Mouse (Mus musculus) activated CD4-positive, CD25-positive, alpha-beta regulatory T cell, adult 4 months (primary cell): Measurements from ENCODE around the gene Vmn2r32. TPM values are rescaled to one million over a fixed set of nuclear protein-coding genes. Genes with fewer than 3 reads are reported as not detected.
"Not testable (repeated sequence)": the region's sequence is repeated elsewhere in the genome, so short reads cannot be mapped to it uniquely, and the experiment has no call there.

Source experiments
- ATAC-seq: one replicate; pipeline ENCODE4 v1.8.0; 2017
- polyA plus RNA-seq, 2 experiments: library from polyadenylated mRNA; unstranded; fragments of 100-300 nt; shearing (Covaris generic); gene quantifications; one replicate each; pipeline ENCODE4 v1.2.1; 2017

Gene Vmn2r32
- polyA plus RNA-seq: not detected

DNA sequence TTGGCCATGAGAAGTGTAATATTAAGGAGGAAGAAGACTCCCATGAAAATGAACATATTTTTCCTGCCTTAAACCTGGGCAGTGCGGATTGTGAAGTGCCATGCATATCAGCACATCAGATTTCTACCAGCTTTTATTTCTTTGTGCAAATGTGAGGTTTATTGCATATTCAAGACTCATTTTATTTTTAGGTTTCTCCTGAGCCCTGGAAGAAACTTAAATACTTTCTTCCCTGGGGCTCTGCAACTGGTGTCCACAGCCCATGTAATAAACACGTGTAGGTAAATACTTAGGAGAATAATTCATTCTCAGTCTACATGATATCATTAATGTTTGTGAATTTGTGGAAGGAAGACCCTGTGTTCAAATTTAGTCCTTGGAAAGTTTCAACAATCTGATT lies at the start of gene Vmn2r32:
Gene Vmn2r32, minus strand, starts transcription at position 101 of the 400 bp plus-strand sequence.
- not testable (repeated sequence) for ATAC-seq

Other genes with a start within 250 kb of the Vmn2r32 start
- under 1 TPM in 1 of 2 experiments, not detected in 1; 0.12 TPM for gene Vmn2r29, start 232.7 kb downstream of the Vmn2r32 start, polyA plus RNA-seq
- gene Gm45844, start 201.7 kb downstream of the Vmn2r32 start, polyA plus RNA-seq: under 1 TPM; 0.23 to 0.95 TPM
- gene Clcn4, start 179.2 kb downstream of the Vmn2r32 start, polyA plus RNA-seq: 10 to 100 TPM; 53.4 to 67.2 TPM
- not detected for gene Vmn2r30, start 142.4 kb downstream of the Vmn2r32 start, polyA plus RNA-seq
- gene Gm45783, start 105.4 kb downstream of the Vmn2r32 start, polyA plus RNA-seq: not detected
- under 1 TPM in 1 of 2 experiments, not detected in 1; 0.11 TPM for gene Vmn2r31, start 80.3 kb downstream of the Vmn2r32 start, polyA plus RNA-seq
- under 1 TPM in 1 of 2 experiments, not detected in 1; 0.18 TPM for gene Vmn2r33, start 86.8 kb upstream of the Vmn2r32 start, polyA plus RNA-seq
- not detected for gene Vmn2r34, start 209.5 kb upstream of the Vmn2r32 start, polyA plus RNA-seq